Comparison of ENCODE assay signal across 8 mouse cellular contexts in the genomic region with DNA sequence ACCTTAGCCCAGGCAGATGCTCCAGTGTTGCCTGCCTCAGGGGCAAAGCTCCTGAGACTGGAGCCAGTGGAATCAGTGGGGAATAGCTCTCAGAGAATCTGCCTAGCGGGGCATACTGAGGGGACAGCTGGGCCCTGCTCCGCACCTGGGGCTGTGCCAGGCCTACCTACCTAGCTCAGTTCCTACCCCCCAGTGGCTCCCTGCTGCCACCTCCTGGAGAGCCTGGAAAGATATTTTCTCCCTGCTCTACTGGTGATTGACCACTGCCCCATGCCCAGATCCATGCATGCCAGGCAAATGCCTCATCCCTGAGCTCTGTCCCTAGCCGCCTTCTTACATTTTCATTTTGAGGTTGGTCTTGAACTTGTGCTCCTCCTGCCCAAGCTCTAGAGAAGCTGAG. TPM values are rescaled to one million over a fixed set of nuclear protein-coding genes. Genes with fewer than 3 reads are reported as not detected.
A peak's percentile ranks its signal among the peaks of the same experiment; 100 is the strongest.
DNase-seq lines count a peak whose midpoint lies in the region; ATAC-seq and TF ChIP-seq lines count a peak whose summit lies in the region.

No protein-coding gene starts in this region.

- peak; percentile 44 to 75 for DNase-seq in heart, adult 18-20 months
- no peak for DNase-seq in heart, adult 8-10 months (ENCODE audit: low spot score)
- peak; percentile 63 to 64 for DNase-seq in B cell, adult 2 months
- peak; percentile 66 for DNase-seq in gastrocnemius, postnatal 25 days
- peak; percentile 79 for DNase-seq in layer of hippocampus, adult 9-11 months
- peak; percentile 67 for DNase-seq in thymus, postnatal 14 days

- no peaks in the 10 kb centered on the region; the same call in 1 of the 2 replicates for H3K4me1 ChIP-seq in bone marrow, adult 2 months (ENCODE audit: control insufficient read depth, insufficient read depth, low read length)

- TF ChIP-seq POLR2A in bone marrow, adult 2 months (IDR thresholded peaks at IDR 0.05; ENCODE audit: borderline replicate concordance, control insufficient read depth, low read depth, low read length) = no peak

- H3K4me3 ChIP-seq in bone marrow, adult 2 months (replicated peaks; ENCODE audit: control insufficient read depth, low read depth, low read length) = no peak overlapping the region

- ATAC-seq in megakaryocyte progenitor cell, adult 5-6 weeks (replicated peaks; ENCODE audit: poor library complexity) = peak; percentile 59

- peak; percentile 61 for TF ChIP-seq CTCF in bone marrow, adult 2 months (IDR thresholded peaks at IDR 0.05; ENCODE audit: control insufficient read depth, insufficient read depth, low read length)

- 75% methylated on average over 3 of the region's 3 CpGs for WGBS in bone marrow, adult 2 months

- no peak overlapping the region for H3K27ac ChIP-seq in bone marrow, adult 2 months (ENCODE audit: control insufficient read depth, insufficient read depth, low read depth, low read length, poor library complexity)

RNA-seq across cellular contexts. Expression of a gene that starts 13.6 kb away (rescaled TPM):
- total RNA-seq in heart, adult 18-20 months (2021) = under 1 TPM; 0.30 to 0.64 TPM
- total RNA-seq in heart, adult 8-10 months (2022) = under 1 TPM in 2 of 4 experiments, not detected in 2; 0.25 to 0.50 TPM
- 1.1 TPM in 1 of 2 replicates, not detected in the other for polyA plus RNA-seq in bone marrow, adult 2 months (2011; ENCODE audit: insufficient read depth, insufficient read length, low replicate concordance, missing spikeins)
- not detected for total RNA-seq in gastrocnemius, postnatal 25 days (2021)
- not detected in 2 replicates for total RNA-seq in megakaryocyte progenitor cell, adult 5-6 weeks (2015)
- not detected in 2 replicates for total RNA-seq in megakaryocyte progenitor cell, adult 5-6 weeks (2017)

RNA-seq across cellular contexts. Expression of a gene that starts 24.5 kb away (rescaled TPM):
- total RNA-seq in heart, adult 18-20 months (2021) = 1 to 10 TPM; 1.7 to 2.1 TPM
- 1 to 10 TPM; 1.7 to 2.3 (median 2.2) TPM for total RNA-seq in heart, adult 8-10 months (2022)
- polyA plus RNA-seq in bone marrow, adult 2 months (2011; ENCODE audit: insufficient read depth, insufficient read length, low replicate concordance, missing spikeins) = 87.0 and 92.4 TPM in 2 replicates
- total RNA-seq in gastrocnemius, postnatal 25 days (2021) = 1 to 10 TPM; 5.0 to 6.8 TPM
- total RNA-seq in megakaryocyte progenitor cell, adult 5-6 weeks (2015) = 0.05 TPM in 1 of 2 replicates, not detected in the other
- total RNA-seq in megakaryocyte progenitor cell, adult 5-6 weeks (2017) = 0.21 and 2.6 TPM in 2 replicates

RNA-seq across cellular contexts. Expression of a gene that starts 24.5 kb away (rescaled TPM):
- 1 to 10 TPM; 4.0 to 4.4 TPM for total RNA-seq in heart, adult 18-20 months (2021)
- total RNA-seq in heart, adult 8-10 months (2022) = 1 to 10 TPM; 4.2 to 5.1 (median 4.4) TPM
- polyA plus RNA-seq in bone marrow, adult 2 months (2011; ENCODE audit: insufficient read depth, insufficient read length, low replicate concordance, missing spikeins) = 1.6 and 2.4 TPM in 2 replicates
- 1 to 10 TPM; 2.6 to 3.5 TPM for total RNA-seq in gastrocnemius, postnatal 25 days (2021)
- 0.54 TPM in 2 replicates for total RNA-seq in megakaryocyte progenitor cell, adult 5-6 weeks (2015)
- not detected in 2 replicates for total RNA-seq in megakaryocyte progenitor cell, adult 5-6 weeks (2017)

RNA-seq across cellular contexts. Expression of a gene that starts 28.3 kb away (rescaled TPM):
- 100 to 1,000 TPM in 1 of 2 experiments, 10 to 100 TPM in 1; 96.3 to 121 TPM for total RNA-seq in heart, adult 18-20 months (2021)
- total RNA-seq in heart, adult 8-10 months (2022) = 100 to 1,000 TPM; 108 to 133 (median 121) TPM
- 227 and 442 TPM in 2 replicates for polyA plus RNA-seq in bone marrow, adult 2 months (2011; ENCODE audit: insufficient read depth, insufficient read length, low replicate concordance, missing spikeins)
- total RNA-seq in gastrocnemius, postnatal 25 days (2021) = 10 to 100 TPM; 72.1 to 75.9 TPM
- total RNA-seq in megakaryocyte progenitor cell, adult 5-6 weeks (2015) = 308 and 311 TPM in 2 replicates
- 105 and 150 TPM in 2 replicates for total RNA-seq in megakaryocyte progenitor cell, adult 5-6 weeks (2017)

RNA-seq across cellular contexts. Expression of a gene that starts 33.0 kb away (rescaled TPM):
- total RNA-seq in heart, adult 18-20 months (2021) = 1 to 10 TPM; 3.8 TPM
- total RNA-seq in heart, adult 8-10 months (2022) = 1 to 10 TPM; 3.4 to 4.1 (median 3.9) TPM
- 4.7 and 7.0 TPM in 2 replicates for polyA plus RNA-seq in bone marrow, adult 2 months (2011; ENCODE audit: insufficient read depth, insufficient read length, low replicate concordance, missing spikeins)
- 1 to 10 TPM; 3.3 to 3.4 TPM for total RNA-seq in gastrocnemius, postnatal 25 days (2021)
- 9.5 and 13.0 TPM in 2 replicates for total RNA-seq in megakaryocyte progenitor cell, adult 5-6 weeks (2015)
- total RNA-seq in megakaryocyte progenitor cell, adult 5-6 weeks (2017) = 8.3 and 10.3 TPM in 2 replicates
